Mouse (Mus musculus) frontal cortex, postnatal 14 days (tissue): ENCODE data around the gene Slc4a1ap.
"Not testable (repeated sequence)": the region's sequence is repeated elsewhere in the genome, so short reads cannot be mapped to it uniquely, and the experiment has no call there.

Experiments
- DNase-seq, 2 experiments: peaks; one replicate each; pipeline ENCODE4 v3.0.0; 2022; ENCODE audit warnings: low spot score in 2 of 2

Slc4a1ap gene

GRCm38 (mm10) chr5:31566457-31566856 lies 39.7 kb downstream of the Slc4a1ap start:
- no peak for DNase-seq

GRCm38 (mm10) chr5:31567951-31568657 lies 41.3 kb downstream of the Slc4a1ap start:
- no peak for DNase-seq

DNA sequence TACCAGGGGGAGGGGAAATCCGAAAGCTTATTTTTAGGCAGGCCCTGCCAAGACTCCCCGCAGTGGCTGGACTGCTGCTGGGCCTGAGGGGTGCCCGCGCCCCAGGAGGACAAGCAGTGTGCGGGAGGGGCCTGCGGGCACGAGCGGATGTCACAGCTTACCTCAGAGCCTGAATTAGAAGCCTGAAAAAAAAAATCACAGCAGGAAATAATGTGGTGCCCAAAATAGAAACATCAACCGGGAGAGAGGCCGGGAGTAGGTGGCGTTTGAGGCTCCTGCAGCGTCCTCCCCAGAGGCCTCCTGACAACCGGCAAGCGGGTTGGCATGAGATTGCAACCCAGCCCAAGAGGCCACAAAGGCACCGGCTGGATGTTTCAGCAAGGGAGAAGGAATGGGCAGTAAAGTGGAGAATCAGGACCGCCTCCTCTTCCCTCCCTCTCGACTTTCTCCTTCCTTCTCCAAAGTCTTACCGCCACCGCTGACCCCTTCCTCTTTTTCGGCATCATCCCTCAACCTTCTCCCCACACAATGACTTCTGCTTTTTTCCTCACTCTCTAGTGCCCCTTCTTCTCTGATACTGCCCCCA lies 44.3 kb downstream of the Slc4a1ap start:
- DNase-seq = no peak

DNA sequence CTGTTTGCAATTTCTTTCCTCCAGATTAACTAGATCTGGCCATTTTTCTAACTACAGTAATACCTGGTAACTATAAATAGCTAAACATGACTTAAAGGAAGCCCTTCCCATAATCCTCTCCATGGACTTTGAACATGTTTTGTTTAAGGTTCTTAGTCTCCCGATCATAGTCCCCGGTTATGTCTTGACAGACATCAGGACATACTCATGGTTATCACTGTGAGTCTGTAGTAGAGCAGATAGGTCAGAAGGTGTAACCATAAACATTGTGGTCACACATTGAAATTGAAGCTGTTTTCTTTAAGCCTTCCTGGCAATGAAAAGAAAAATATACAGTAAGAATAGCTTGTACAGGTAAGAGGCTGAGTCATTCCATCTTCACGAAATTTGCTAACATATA lies 46.9 kb downstream of the Slc4a1ap start:
- DNase-seq = no peak

DNA sequence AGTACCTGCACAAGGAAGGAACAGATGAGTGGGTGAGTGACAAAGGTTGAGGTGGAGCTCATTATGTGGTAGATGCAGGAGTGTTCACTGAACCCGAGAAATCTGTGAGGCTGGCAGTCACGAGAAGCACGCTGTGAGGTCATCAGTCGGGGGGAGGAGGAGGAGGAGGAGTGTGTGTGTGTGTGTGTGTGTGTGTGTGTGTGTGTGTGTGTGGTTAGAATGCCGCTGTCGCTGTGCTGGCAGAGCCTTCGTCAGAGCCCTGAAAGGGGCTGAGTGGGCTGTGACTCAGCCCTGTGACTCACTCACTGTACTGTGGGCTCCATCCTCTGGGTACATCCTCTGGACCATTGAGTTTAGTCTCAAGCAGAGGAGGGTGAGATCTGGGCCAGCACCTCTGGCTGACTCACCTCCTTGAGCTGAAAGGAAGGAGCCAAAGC lies 49.8 kb downstream of the Slc4a1ap start:
- DNase-seq = peak in 1 of 2 experiments; percentile 33

GRCm38 (mm10) chr5:31581263-31581662 lies 54.5 kb downstream of the Slc4a1ap start:
- no peak for DNase-seq

DNA sequence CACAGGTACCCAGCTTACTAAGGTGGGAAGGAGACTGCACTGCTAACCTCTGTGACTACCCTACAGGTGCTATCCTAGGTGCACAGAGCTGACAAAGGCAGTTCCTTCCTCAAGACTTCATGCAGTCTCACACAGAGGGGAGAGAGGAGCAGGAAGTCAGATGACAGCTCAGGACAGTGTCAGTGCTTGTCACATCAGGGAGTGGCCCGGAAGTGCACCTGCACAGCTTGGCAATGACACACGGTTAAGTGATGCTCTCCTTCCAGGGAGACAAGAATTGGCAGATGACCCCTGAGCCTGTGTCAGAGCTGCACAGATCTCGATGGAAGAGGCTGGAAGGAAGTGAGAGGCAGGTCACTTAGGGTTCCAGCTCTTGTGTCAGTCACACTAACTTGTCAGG lies 55.1 kb downstream of the Slc4a1ap start:
- DNase-seq = no peak

GRCm38 (mm10) chr5:31583261-31583660 lies 56.5 kb downstream of the Slc4a1ap start:
- DNase-seq = no peak

GRCm38 (mm10) chr5:31585526-31585925 lies 58.7 kb downstream of the Slc4a1ap start:
- DNase-seq = no peak

DNA sequence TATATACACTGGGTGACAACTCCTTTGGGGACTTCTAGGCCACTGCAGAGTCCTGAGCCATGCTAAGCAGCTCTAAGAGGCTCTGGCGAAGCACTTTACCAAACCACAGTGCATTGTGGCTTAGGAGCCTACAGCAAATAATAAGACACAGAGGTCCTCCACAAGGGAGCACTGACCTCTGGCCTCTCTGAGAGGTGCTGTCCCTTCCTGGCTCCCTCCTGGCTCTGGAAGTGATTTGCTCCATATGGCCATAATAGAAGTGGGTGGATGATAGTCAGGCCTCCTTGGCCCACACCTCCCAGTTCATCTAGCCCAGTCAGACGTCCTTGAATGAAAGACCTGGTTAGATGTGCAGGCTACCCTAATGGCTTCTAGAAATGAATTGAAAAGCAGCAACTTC lies 61.2 kb downstream of the Slc4a1ap start:
- DNase-seq = no peak

- DNase-seq = not testable (repeated sequence)
These were observed 61.9 kb downstream of the Slc4a1ap start for GRCm38 (mm10) chr5:31588672-31589071.

GRCm38 (mm10) chr5:31589711-31590319 lies 63.0 kb downstream of the Slc4a1ap start:
- DNase-seq = no peak

- DNase-seq = no peak
These were observed 64.3 kb downstream of the Slc4a1ap start for GRCm38 (mm10) chr5:31591122-31591521.

DNA sequence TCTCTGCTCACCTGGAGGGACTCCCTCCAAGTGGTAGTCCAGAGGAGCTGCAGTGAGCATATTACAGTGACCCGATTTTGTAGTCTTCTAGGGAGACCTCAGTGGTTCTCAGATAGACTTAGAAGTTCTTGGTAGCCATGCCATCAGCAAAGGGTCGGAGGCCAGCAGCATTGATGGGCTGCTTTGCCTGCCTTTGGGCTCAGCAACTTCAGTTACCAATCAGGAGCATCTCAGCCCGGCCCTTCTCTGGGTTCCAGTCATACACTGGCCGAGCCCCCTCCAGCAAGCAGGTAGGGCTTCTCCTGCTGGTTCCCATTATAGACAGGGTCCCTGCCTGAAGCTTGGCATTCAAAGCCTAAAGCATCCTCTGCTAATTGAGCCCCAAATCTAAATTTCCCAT lies 69.1 kb downstream of the Slc4a1ap start:
- DNase-seq = no peak

GRCm38 (mm10) chr5:31596481-31597429 lies 70.0 kb downstream of the Slc4a1ap start, which contains the start of gene Mrpl33:
TSS of gene Mrpl33 (plus strand) at chr5:31596935.
- peak in 1 of 2 experiments; percentile 15 for DNase-seq

DNA sequence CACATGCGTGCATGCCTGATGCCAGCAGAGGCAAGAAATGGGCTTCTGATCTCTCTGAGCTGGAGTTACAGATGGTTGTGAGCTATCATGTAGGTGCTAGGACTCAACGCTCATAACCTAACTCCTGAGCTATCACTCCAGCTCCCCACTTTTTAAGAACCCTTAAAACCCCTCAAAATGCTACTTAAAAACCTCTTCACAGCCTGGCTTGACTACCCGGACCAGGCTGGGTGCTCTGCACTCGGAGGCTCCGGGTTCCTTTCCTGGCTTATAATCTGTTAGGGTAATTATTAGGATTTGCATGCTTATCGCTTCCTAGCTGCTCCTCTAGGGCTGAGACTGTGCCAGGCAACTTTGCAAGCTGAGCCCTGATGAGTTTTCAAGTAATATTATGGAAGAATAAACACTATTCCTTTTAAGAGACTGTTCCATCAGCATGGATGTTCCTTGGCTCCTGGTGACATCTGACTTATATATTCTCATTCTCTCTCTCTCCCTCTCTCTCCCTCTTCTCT lies 70.7 kb downstream of the Slc4a1ap start:
- no peak for DNase-seq

- DNase-seq = no peak
These were observed 71.3 kb downstream of the Slc4a1ap start for GRCm38 (mm10) chr5:31598121-31598520.

DNA sequence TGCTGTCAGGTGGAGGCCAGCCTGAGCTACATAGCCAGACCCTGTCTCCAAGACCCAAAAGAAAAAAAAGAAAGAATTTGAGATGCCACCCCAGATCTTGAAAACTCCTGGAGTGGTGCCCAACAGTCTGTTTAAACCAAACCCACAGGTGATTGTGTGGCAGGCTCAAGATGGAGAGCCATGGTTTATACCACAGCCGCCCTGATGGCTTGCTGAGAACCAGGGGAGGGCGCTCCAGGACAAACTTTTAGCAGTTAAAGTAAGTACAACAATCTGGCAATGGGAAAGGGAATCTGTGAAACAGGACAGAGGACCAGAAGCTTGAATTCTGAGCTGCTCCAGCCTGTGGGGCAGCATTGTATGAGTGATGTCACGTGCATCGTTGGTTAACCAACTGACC lies 71.8 kb downstream of the Slc4a1ap start:
- peak in 1 of 2 experiments; percentile 23 for DNase-seq

- DNase-seq = no peak
These were observed 72.4 kb downstream of the Slc4a1ap start for GRCm38 (mm10) chr5:31599161-31599560.

DNA sequence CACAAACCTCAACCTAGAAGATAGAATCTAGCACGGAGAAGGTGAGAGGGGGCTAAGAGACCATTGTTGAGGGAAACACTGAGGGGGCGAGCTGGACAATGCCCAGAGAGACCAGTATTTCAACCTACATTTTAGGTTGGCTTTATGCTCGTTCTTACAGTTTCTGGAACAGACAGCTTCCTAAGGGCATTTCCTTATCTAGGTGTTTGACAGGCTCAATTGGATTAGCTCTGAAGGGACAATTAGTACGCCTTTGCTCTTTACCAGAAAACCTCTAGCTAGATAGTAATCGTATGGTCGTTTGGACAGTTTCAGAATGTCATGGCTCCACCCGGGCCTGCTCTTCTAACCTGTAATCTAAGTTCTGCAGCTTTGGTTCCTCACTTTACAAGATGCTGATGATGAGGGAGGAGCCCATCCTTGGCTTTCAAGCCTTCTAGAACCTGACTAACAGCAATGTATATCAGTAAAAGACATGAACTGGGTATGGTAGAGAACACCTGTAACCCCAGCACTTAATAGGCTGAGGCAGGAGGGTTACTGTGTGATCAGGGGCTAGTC lies 74.4 kb downstream of the Slc4a1ap start:
- DNase-seq = no peak

GRCm38 (mm10) chr5:31602377-31602776 lies 75.6 kb downstream of the Slc4a1ap start:
- DNase-seq = peak; percentile 17 to 40
